Mouse (Mus musculus): Measurements from ENCODE around the gene Zfp260.
A peak's percentile ranks its signal among the peaks of the same experiment; 100 is the strongest.

The Zfp260 gene

GRCm38 (mm10) chr7:30122188-30122530 lies 27.6 kb downstream of the Zfp260 start:
- DNase-seq (ENCODE audit: extremely low read depth, low read depth): peak; percentile 27

DNA sequence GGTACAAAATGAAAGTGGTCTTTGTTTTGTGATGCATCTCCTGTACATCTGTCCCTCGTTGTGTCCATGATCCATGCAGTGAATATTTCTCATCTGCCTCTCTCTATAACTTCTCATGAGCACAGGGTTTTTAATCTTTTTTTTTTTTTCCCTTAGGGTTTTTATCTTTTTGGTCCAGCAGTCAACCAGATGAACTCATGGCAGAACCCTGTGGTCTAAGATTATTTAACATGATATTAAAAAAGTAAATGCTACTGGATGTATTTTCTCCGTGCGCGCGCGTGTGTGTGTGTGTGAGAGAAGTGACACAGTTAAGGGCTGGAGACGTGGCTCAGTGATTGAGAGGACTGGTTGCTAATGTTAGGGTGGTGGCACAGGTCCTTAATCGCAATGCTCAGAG lies 35.3 kb downstream of the Zfp260 start:
- DNase-seq (ENCODE audit: extremely low read depth, low read depth): no peak

GRCm38 (mm10) chr7:30132396-30132795 lies 37.8 kb downstream of the Zfp260 start:
- DNase-seq (ENCODE audit: extremely low read depth, low read depth): no peak

DNA sequence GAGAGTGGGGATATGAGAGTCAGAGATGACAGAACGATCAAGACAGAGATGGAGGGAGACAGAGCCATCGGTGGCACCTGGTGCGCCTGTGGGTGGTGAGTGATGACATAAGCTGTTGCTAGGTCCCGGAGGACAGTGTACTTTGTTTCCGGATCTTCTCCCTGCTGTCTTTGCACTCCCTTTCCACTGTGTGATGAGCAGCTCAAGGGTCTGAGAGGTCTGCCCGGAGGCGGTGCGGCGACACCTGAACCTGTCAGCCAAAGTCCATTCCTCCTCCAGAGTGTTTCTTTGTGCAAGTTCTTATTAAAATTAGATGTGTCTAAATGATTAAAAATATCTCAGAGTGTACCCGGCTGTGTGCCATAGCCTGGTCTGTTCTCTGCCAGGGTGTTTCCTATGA lies 42.2 kb downstream of the Zfp260 start:
- no peak for DNase-seq (ENCODE audit: extremely low read depth, low read depth)

DNA sequence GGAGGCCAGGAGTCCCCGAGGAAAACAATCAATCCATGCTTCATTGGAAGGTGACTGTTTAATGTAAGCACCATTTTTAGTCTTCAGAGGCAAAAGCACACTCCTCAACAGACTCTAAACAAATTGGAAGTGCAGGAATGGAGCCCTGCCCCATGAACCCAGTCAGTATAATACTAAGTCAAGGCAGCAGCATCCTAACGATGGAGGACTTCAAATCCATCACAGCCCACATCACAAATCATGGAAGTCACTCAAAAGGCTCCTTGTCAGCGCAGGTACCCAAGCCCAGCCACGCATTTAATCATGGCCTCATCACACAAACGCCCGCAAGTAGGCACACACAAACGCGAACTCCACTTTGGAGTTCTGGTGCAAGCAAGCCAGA lies 48.6 kb downstream of the Zfp260 start:
- no peak for DNase-seq (ENCODE audit: extremely low read depth, low read depth)

- DNase-seq (ENCODE audit: extremely low read depth, low read depth): no peak
Observed at GRCm38 (mm10) chr7:30143555-30144209, 49.1 kb downstream of the Zfp260 start.

DNA sequence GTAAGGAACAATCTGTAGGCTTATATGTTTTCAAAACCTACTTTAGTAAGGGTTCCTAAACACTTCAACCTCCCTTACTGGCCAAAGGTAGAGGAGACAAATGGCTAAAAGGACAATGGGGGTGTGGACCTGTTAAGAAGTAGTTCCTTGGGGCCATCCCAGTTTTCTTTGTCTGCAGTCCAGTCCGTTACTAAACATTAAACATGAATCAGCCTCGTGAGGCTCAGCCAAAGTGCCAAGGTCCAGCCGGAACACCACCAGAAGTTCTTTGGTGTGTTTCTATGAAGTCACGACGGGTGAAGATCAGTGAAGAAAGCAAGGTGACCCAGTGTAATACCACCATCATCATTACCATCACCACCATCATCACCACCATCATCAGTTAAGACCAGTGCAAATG lies 52.4 kb downstream of the Zfp260 start:
- DNase-seq (ENCODE audit: extremely low read depth, low read depth): no peak

DNA sequence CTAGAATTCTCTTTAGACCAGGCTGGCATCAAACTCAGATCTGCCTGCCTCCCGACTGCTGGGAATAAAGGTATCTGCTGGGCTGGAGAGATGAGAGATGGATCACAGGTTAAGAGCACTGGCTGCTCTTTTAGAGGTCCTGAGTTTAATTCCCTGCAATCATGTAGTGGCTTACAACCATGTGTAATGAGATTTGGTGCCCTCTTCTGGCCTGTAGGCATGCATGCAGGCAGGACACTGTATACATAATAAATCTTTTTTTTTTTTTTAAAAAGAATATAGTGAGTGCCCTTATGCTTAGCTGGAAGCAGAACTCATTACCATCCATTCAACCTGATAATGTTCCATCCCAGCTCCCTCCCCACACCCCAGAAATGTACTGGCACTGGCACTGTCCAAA lies 59.5 kb downstream of the Zfp260 start:
- no peak for DNase-seq (ENCODE audit: extremely low read depth, low read depth)

DNA sequence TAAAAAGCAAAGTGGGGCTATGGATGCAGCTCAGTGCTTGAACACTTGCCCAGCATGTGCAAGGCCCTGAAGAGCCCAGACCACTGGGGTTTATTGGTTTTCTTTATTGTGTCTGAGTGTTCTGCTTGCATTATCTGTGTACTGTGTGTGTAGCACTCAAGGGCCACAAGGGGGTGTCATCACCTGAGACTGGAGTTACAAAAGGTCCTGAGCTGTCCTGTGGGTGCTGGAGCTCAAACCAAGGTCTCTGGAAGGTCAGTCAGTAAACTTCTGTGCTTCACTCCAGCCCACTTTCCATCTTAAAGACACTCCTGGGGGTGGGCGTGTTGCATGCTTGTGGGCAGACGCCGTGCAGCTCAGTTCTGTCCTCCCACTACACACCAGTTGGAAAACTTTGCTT lies 60.9 kb downstream of the Zfp260 start:
- no peak for DNase-seq (ENCODE audit: extremely low read depth, low read depth)

Data from MEL-GATA-1-ER (cell line).